Mouse (Mus musculus) myocyte (in vitro differentiated cells): ENCODE measurements around the gene D930048N14Rik. TPM values are rescaled to one million over a fixed set of nuclear protein-coding genes. Genes with fewer than 3 reads are reported as not detected.

ENCODE experiments used
- H3K27me3 ChIP-seq: one replicate; pipeline ENCODE4 v1.6.1; 2011; ENCODE audit not compliant: control insufficient read depth, insufficient read depth, insufficient read length
- H3K36me3 ChIP-seq: one replicate; pipeline ENCODE4 v1.6.1; 2011; ENCODE audit not compliant: control insufficient read depth, insufficient read depth
- H3K4me2 ChIP-seq: one replicate; pipeline ENCODE4 v1.6.1; 2011; ENCODE audit warnings: low read depth, control low read depth
- H3K4me3 ChIP-seq: one replicate; pipeline ENCODE4 v1.5.1; 2011; ENCODE audit warnings: mild to moderate bottlenecking, control low read depth, moderate library complexity
- H3K79me2 ChIP-seq: one replicate; pipeline ENCODE4 v1.6.1; 2011; ENCODE audit not compliant: control insufficient read depth, insufficient read depth
- H3ac ChIP-seq: one replicate; pipeline ENCODE4 v1.6.1; 2011; ENCODE audit not compliant: control insufficient read depth, insufficient read length
- CEBPB ChIP-seq: IDR thresholded peaks from 2 replicates; pipeline ENCODE4 v1.6.1; 2011; ENCODE audit warnings: mild to moderate bottlenecking, moderate library complexity; ENCODE audit not compliant: poor library complexity, insufficient read depth, severe bottlenecking
- E2F4 ChIP-seq: IDR thresholded peaks from one replicate; pipeline ENCODE4 v1.6.1; 2011; ENCODE audit warnings: mild to moderate bottlenecking, control low read depth, moderate library complexity; ENCODE audit not compliant: insufficient read depth
- MAX ChIP-seq: IDR thresholded peaks from one replicate; pipeline ENCODE4 v1.6.1; 2011; ENCODE audit warnings: low read depth, mild to moderate bottlenecking, control low read depth
- MYOD1 ChIP-seq, 3 experiments: IDR thresholded peaks; one replicate each; pipeline ENCODE4 v1.6.1; 2011; ENCODE audit warnings: control low read depth in 2 of 3, low read depth in 2 of 3, mild to moderate bottlenecking in 2 of 3, moderate library complexity in 1 of 3; ENCODE audit not compliant: insufficient read length in 2 of 3, control insufficient read depth in 1 of 3
- MYOG ChIP-seq, 3 experiments: IDR thresholded peaks; one replicate each; pipeline ENCODE4 v1.6.1; 2011; ENCODE audit warnings: control low read depth in 2 of 3, low read depth in 2 of 3, mild to moderate bottlenecking in 2 of 3; ENCODE audit not compliant: insufficient read length in 2 of 3, control insufficient read depth in 1 of 3, insufficient read depth in 1 of 3
- POLR2A ChIP-seq: IDR thresholded peaks from one replicate; pipeline ENCODE4 v1.6.1; 2011; ENCODE audit warnings: low read depth, mild to moderate bottlenecking, control low read depth, moderate library complexity; ENCODE audit not compliant: insufficient read length
- POLR2AphosphoS2 ChIP-seq: IDR thresholded peaks from one replicate; pipeline ENCODE4 v1.6.1; 2011; ENCODE audit warnings: low read depth, control low read depth; ENCODE audit not compliant: insufficient read length
- REST ChIP-seq: IDR thresholded peaks from one replicate; pipeline ENCODE4 v1.6.1; 2011; ENCODE audit warnings: mild to moderate bottlenecking, control low read depth, moderate library complexity; ENCODE audit not compliant: insufficient read depth, insufficient read length
- SRF ChIP-seq: IDR thresholded peaks from one replicate; pipeline ENCODE4 v1.6.1; 2011; ENCODE audit warnings: low read depth; ENCODE audit not compliant: control insufficient read depth, insufficient read length
- TCF12 ChIP-seq: IDR thresholded peaks from one replicate; pipeline ENCODE4 v1.6.1; 2011; ENCODE audit warnings: mild to moderate bottlenecking, control low read depth; ENCODE audit not compliant: poor library complexity, insufficient read depth, severe bottlenecking
- TCF3 ChIP-seq: IDR thresholded peaks from one replicate; pipeline ENCODE4 v1.6.1; 2011; ENCODE audit warnings: low read depth, control low read depth; ENCODE audit not compliant: insufficient read length
- USF1 ChIP-seq: IDR thresholded peaks from one replicate; pipeline ENCODE4 v1.6.1; 2011; ENCODE audit warnings: low read depth, mild to moderate bottlenecking, control low read depth, moderate library complexity
- polyA plus RNA-seq: library from polyadenylated mRNA; unstranded; fragments of >200 nt; fragmentation: generic; extraction: Trizol; gene quantifications from one replicate; pipeline ENCODE4 v1.2.1, GENCODE M21; 2012; ENCODE audit warnings: missing spikeins

The D930048N14Rik gene
- polyA plus RNA-seq, 1 experiment, result 0.25 TPM

DNA sequence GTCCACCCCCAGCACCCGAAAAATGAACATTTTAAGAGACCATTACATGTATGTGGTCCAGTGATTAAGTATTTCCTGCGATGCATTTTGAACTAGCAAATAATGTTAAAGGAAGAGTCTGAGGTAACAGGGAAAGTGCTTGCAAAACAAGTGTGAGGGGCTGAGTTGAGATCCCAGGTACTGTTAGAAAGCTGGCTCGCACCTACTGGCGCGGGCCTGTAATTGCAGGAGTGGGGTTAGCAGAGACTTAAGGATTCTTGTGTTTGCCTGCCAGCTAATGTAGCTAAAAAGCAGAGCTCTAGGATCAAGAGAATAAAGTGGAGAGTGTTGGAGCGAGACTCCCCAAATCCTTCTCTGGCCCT lies 14.4 kb upstream of the D930048N14Rik start:
- Histone ChIP-seq H3K79me2 (no peaks in the 10 kb centered on the region), H3K4me3 (peak overlapping the region; percentile 58), H3K4me2 (peak overlapping the region; percentile 91), H3K27me3 (no peaks in the 10 kb centered on the region), H3K36me3 (no peaks in the 10 kb centered on the region), H3ac (peak overlapping the region; percentile 22)
- TF ChIP-seq TCF12, result no peak
- peak; percentile 19 for TF ChIP-seq POLR2AphosphoS2

DNA sequence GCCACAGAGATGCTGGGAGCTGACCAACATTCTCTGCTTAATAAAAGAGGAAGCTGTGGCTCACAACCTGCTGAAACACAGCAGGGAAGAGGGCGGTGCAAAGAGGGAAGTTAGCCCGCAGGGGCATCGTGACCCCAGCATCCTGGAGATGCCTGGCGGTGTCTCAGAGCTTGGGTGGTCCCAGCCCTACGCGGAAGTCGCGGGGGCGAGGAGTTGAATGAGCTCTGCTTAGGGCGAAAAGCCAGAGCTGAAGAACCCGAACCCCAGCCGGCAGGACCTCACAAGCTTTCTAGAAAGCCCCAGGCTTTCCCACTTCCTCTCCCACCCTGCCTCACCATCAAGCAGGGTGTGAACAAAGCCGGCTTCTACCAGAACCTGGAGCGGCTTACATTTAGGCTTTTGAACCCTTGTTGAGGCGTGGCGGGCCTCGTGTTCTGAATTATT lies 12.8 kb upstream of the D930048N14Rik start:
- H3K4me2 ChIP-seq, result no peak overlapping the region
- H3K36me3 ChIP-seq, result no peaks in the 10 kb centered on the region
- no peaks in the 10 kb centered on the region for H3K27me3 ChIP-seq
- H3ac ChIP-seq, result no peak overlapping the region
- no peaks in the 10 kb centered on the region for H3K79me2 ChIP-seq
- no peak overlapping the region for H3K4me3 ChIP-seq
- TF ChIP-seq POLR2A (no peak), TCF12 (no peak), SRF (no peak), MYOD1 (IDR thresholded peaks at IDR 0.05; ENCODE audit: control insufficient read depth in 1 of 3, insufficient read length in 2 of 3, low read depth in 2 of 3) (no peak), MYOG (IDR thresholded peaks at IDR 0.05; ENCODE audit: control insufficient read depth in 1 of 3, insufficient read depth in 1 of 3, insufficient read length in 2 of 3, low read depth in 2 of 3) (no peak), POLR2AphosphoS2 (no peak), USF1 (no peak), MAX (no peak), CEBPB (no peak), TCF3 (no peak), REST (no peak), E2F4 (no peak)

DNA sequence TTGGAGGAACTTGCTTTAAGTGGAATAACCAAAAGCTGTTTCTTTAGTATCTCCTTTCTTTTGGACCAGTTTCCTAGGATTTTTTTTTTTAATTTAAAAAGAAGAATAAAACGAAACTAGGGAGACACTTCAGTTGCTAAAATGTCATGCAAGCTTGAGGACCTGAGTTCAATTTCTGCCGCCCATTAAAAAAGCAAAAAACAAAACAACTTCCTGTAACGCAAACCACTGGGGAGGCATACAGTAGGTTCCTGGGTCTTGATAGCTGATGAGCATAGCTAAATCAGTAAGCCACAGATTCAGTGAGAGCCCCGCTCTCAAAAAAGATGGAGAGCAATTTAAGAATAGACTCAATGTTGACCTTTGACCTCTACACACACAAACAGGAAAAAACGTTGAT lies 12.3 kb upstream of the D930048N14Rik start:
- no peak overlapping the region for H3ac ChIP-seq
- H3K4me3 ChIP-seq, result no peak overlapping the region
- no peak for TF ChIP-seq MAX
- no peak for TF ChIP-seq POLR2AphosphoS2
- no peaks in the 10 kb centered on the region for H3K27me3 ChIP-seq
- no peaks in the 10 kb centered on the region for H3K79me2 ChIP-seq
- H3K36me3 ChIP-seq, result no peaks in the 10 kb centered on the region
- H3K4me2 ChIP-seq, result no peak overlapping the region

DNA sequence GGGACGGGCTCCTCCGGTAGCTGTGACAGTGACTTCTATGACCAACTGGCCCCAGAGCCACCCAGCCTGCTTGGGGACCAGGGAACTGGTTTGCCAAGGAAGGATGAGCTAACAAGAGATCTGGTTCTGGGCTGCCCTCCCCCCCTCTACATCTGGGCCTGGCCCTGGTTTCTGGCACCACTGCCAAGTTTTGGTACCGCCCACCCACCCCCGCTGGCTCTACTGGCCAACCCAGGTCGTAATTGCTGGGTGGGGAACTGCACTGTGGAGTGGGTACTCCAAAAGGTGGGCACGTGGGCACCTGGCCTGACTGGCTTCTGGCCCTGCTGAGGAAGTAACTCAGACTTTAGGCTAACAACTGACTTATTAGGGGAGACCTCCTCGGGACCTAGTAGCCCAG lies 10.0 kb upstream of the D930048N14Rik start:
- TF ChIP-seq MAX (no peak), E2F4 (no peak), TCF3 (no peak), MYOG (IDR thresholded peaks at IDR 0.05; ENCODE audit: control insufficient read depth in 1 of 3, insufficient read depth in 1 of 3, insufficient read length in 2 of 3, low read depth in 2 of 3) (no peak), SRF (no peak)
- Histone ChIP-seq H3K36me3 (peaks cover 3% of the 10 kb centered on the region), H3K27me3 (no peaks in the 10 kb centered on the region), H3K4me2 (no peak overlapping the region), H3K4me3 (no peak overlapping the region), H3K79me2 (no peaks in the 10 kb centered on the region), H3ac (no peak overlapping the region)

DNA sequence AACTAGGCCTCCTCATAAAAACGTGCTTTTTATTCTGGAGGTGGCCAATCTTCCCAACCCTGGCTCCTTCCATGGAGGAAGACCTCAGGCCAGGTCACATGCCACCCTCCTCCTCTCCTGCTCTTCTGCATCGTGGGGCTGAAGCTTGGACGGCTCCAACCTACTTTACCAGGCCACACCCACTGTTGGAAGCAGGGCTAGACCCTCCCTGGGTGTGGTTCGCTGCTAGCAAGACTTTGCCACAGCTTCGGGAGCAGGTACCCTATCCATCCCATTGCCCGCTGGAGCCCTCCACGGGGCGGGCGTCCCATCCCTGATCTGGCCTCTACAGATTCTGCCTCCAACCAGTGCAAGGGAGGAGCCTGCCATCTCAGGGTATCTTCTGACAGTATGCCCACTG lies 7.6 kb upstream of the D930048N14Rik start:
- Histone ChIP-seq H3K4me3 (no peak overlapping the region), H3K36me3 (peaks cover 3% of the 10 kb centered on the region), H3K4me2 (no peak overlapping the region), H3K79me2 (no peaks in the 10 kb centered on the region), H3ac (no peak overlapping the region), H3K27me3 (no peaks in the 10 kb centered on the region)
- no peak for TF ChIP-seq POLR2AphosphoS2
- TF ChIP-seq MYOG (IDR thresholded peaks at IDR 0.05; ENCODE audit: control insufficient read depth in 1 of 3, insufficient read depth in 1 of 3, insufficient read length in 2 of 3, low read depth in 2 of 3), result no peak

DNA sequence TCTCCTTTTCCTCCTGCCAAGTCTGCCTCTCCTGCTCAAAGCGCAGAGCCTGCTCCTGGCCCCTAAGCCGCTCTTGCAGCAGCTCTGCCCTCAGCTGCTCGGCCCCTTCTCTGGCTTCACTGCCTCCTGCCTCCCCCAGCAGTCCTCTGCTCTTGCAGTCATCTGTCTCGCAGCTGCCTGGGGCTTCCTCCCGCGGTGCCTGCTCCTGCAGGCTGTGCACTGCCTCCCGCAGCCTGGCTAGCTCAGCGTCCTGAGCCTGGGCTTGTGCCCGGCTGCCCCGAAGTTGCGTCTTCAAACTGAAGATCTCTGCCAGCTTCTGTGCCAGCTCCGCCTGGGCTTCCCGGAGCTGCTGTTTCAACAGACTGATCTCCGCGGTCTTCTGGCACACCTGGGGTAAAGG lies 7.0 kb upstream of the D930048N14Rik start:
- no peaks in the 10 kb centered on the region for H3K27me3 ChIP-seq

More for the DNA sequence above, 7.0 kb upstream of the D930048N14Rik start:
- Histone ChIP-seq H3ac (no peak overlapping the region), H3K4me2 (no peak overlapping the region), H3K4me3 (no peak overlapping the region), H3K79me2 (no peaks in the 10 kb centered on the region), H3K36me3 (peaks cover 3% of the 10 kb centered on the region)
- no peak for TF ChIP-seq SRF
- TF ChIP-seq MYOG (IDR thresholded peaks at IDR 0.05; ENCODE audit: control insufficient read depth in 1 of 3, insufficient read depth in 1 of 3, insufficient read length in 2 of 3, low read depth in 2 of 3), result peak in 2 of 3 experiments; percentile 40 to 56
- TF ChIP-seq REST, result no peak
- TF ChIP-seq E2F4, result no peak
- no peak for TF ChIP-seq POLR2AphosphoS2
- TF ChIP-seq USF1, result no peak
- TF ChIP-seq TCF12, result no peak
- peak in 1 of 3 experiments; percentile 7 for TF ChIP-seq MYOD1 (IDR thresholded peaks at IDR 0.05; ENCODE audit: control insufficient read depth in 1 of 3, insufficient read length in 2 of 3, low read depth in 2 of 3)
- no peak for TF ChIP-seq TCF3
